Mouse (Mus musculus): ENCODE measurements around the gene Cd40. TPM values are rescaled to one million over a fixed set of nuclear protein-coding genes. Genes with fewer than 3 reads are reported as not detected.

Gene Cd40
- polyA plus RNA-seq, 1 experiment from 2014 or later, result 7.8 TPM

DNA sequence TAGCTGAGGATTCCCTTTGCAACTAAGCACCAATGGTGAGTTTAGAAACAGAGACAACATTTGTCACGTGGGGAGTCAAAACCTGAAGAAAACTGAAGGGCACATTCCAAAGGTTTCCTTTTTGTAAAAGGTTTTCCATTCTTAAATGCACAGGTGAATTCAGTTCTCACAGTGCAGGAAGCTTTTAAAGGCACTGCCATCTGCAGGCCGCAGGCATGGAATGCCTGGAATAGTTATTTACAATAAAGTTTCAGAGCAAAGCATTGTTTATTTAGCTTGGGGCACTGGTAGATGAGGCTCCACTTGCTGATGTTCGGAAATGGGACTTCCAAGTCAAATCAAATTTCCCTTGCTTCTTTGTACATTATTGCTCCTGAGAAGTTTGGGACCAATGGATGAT is 22.9 kb upstream of the Cd40 start:
- WGBS, result 58% methylated on average over 3 of the region's 3 CpGs
- Histone ChIP-seq H3K4me2 (ENCODE audit: low read depth, low read length) (no peak overlapping the region), H3K4me3 (ENCODE audit: low read length) (no peak overlapping the region), H3K27me3 (ENCODE audit: control insufficient read depth, insufficient read depth, low read length) (no peaks in the 10 kb centered on the region), H3K27ac (ENCODE audit: low read length) (no peak overlapping the region), H3K9me3 (replicated peaks; ENCODE audit: control insufficient read depth, low read length) (no peaks in the 10 kb centered on the region), H3K4me1 (ENCODE audit: control insufficient read depth, insufficient read depth, low read length) (peaks cover 14% of the 10 kb centered on the region), H3K36me3 (ENCODE audit: control insufficient read depth, insufficient read depth) (no peaks in the 10 kb centered on the region), H3K9ac (ENCODE audit: low read length) (no peak overlapping the region)
- no peak for ATAC-seq (replicated peaks; ENCODE audit: extremely low read depth, insufficient read depth, low FRiP score)

- no peak overlapping the region for H3K27ac ChIP-seq (ENCODE audit: low read length)
- H3K27me3 ChIP-seq (ENCODE audit: control insufficient read depth, insufficient read depth, low read length), result no peaks in the 10 kb centered on the region
- no peaks in the 10 kb centered on the region for H3K9me3 ChIP-seq (replicated peaks; ENCODE audit: control insufficient read depth, low read length)
- ATAC-seq (replicated peaks; ENCODE audit: extremely low read depth, insufficient read depth, low FRiP score), result no peak
- peak overlapping the region; percentile 96 for H3K9ac ChIP-seq (ENCODE audit: low read length)
- 36% methylated on average over 6 of the region's 6 CpGs for WGBS
- no peaks in the 10 kb centered on the region for H3K36me3 ChIP-seq (ENCODE audit: control insufficient read depth, insufficient read depth)
- H3K4me2 ChIP-seq (ENCODE audit: low read depth, low read length), result peak overlapping the region; percentile 76
- peak overlapping the region; percentile 92 for H3K4me3 ChIP-seq (ENCODE audit: low read length)
- H3K4me1 ChIP-seq (ENCODE audit: control insufficient read depth, insufficient read depth, low read length), result peaks cover 14% of the 10 kb centered on the region
Observed at GRCm38 (mm10) chr2:165033306-165033705, 22.1 kb upstream of the Cd40 start.

DNA sequence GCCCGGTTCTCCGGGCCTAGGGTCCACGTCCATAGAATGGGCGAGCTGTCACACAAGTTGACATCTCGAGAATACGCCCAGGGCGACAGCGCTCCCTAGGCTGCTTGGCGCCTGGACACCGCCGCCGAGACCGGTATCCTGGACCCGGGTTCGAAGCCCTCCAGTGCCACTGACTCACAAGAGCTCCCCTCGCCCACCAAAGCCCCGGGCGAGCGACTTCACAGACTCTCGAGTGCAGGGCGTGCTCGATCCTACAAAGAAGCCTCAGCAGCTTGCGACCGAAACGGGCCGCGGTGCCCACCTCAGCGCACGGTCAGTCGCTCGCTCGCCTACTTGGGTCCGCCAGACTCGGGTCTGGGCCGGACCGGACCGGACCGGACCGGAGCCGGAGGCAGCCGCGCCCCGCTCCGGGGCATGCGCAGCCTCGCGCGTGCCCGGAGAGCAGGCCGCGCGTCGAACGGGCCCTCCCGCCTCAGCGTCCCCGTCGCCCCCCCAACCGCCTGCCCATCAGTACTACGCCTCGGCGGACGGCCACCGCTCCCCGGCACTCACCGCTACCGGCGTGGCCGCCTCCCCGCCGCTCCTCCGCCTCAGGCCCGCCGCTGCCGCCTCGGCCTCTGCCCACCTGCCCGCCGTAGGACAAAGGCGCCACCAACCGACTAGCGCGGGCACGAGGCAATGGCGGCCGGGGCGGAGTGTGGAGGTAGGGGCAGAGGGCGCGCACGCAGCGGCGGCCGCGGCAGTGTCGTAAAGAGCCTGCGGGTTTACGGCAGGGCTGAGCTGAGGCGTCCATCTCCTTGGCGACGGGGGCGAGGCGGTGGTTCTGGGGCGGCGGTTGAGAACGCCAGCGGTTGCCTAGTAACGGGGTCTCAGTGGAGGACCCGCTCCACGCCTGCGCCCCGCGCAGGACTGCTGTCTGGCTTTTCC is 21.0 kb upstream of the Cd40 start, which contains the start of gene Ncoa5:
Ncoa5 (minus strand) TSS at position 737 of the 927 bp plus-strand sequence.
- ATAC-seq (replicated peaks; ENCODE audit: extremely low read depth, insufficient read depth, low FRiP score), result peak; percentile 96
- Histone ChIP-seq H3K4me1 (ENCODE audit: control insufficient read depth, insufficient read depth, low read length) (peaks cover 14% of the 10 kb centered on the region), H3K4me2 (ENCODE audit: low read depth, low read length) (peak within 1 kb of the TSS; percentile 76), H3K9ac (ENCODE audit: low read length) (peak within 1 kb of the TSS; percentile 96), H3K4me3 (ENCODE audit: low read length) (peak within 1 kb of the TSS; percentile 92), H3K9me3 (replicated peaks; ENCODE audit: control insufficient read depth, low read length) (no peaks in the 10 kb centered on the region), H3K27me3 (ENCODE audit: control insufficient read depth, insufficient read depth, low read length) (no peaks in the 10 kb centered on the region), H3K36me3 (ENCODE audit: control insufficient read depth, insufficient read depth) (no peaks in the 10 kb centered on the region), H3K27ac (ENCODE audit: low read length) (peak within 1 kb of the TSS; percentile 80)
- under 1% methylated on average over 103 of the region's 111 CpGs for WGBS

DNA sequence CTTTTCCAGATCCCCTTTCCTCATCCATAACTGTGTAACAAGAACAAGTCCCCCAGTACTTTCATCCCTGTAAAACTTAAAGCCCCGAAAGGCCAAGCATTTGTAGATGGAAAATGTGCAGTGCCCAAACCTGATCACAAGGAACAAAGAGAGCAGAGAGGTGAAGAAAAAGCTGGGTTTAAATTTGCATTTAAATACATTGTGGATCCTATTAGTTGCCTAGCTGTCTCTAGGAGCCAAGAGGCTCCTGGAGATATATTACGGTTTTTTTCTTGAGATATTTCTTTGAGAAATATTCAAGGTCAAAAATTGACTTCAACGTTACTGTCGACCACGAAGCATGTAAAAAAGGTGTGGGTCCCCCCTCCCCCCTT is 20.4 kb upstream of the Cd40 start:
- no peak; the same call in 1 of the 2 replicates for ATAC-seq (replicated peaks; ENCODE audit: extremely low read depth, insufficient read depth, low FRiP score)
- Histone ChIP-seq H3K4me3 (ENCODE audit: low read length) (peak overlapping the region; percentile 92), H3K4me1 (ENCODE audit: control insufficient read depth, insufficient read depth, low read length) (peaks cover 14% of the 10 kb centered on the region), H3K9ac (ENCODE audit: low read length) (no peak overlapping the region; the same call in 1 of the 2 replicates), H3K9me3 (replicated peaks; ENCODE audit: control insufficient read depth, low read length) (no peaks in the 10 kb centered on the region), H3K4me2 (ENCODE audit: low read depth, low read length) (peak overlapping the region; percentile 76), H3K27me3 (ENCODE audit: control insufficient read depth, insufficient read depth, low read length) (no peaks in the 10 kb centered on the region), H3K27ac (ENCODE audit: low read length) (no peak overlapping the region), H3K36me3 (ENCODE audit: control insufficient read depth, insufficient read depth) (no peaks in the 10 kb centered on the region)
- WGBS, result 55% methylated on average over 5 of the region's 5 CpGs

GRCm38 (mm10) chr2:165037415-165037814 is 18.0 kb upstream of the Cd40 start:
- Histone ChIP-seq H3K9me3 (replicated peaks; ENCODE audit: control insufficient read depth, low read length) (no peaks in the 10 kb centered on the region), H3K4me2 (ENCODE audit: low read depth, low read length) (no peak overlapping the region), H3K27me3 (ENCODE audit: control insufficient read depth, insufficient read depth, low read length) (no peaks in the 10 kb centered on the region), H3K4me1 (ENCODE audit: control insufficient read depth, insufficient read depth, low read length) (peaks cover 13% of the 10 kb centered on the region), H3K27ac (ENCODE audit: low read length) (no peak overlapping the region), H3K9ac (ENCODE audit: low read length) (no peak overlapping the region), H3K4me3 (ENCODE audit: low read length) (no peak overlapping the region), H3K36me3 (ENCODE audit: control insufficient read depth, insufficient read depth) (no peaks in the 10 kb centered on the region)
- 50% methylated on average over 4 of the region's 4 CpGs for WGBS
- no peak for ATAC-seq (replicated peaks; ENCODE audit: extremely low read depth, insufficient read depth, low FRiP score)

GRCm38 (mm10) chr2:165042126-165042525 is 13.3 kb upstream of the Cd40 start:
- H3K27ac ChIP-seq (ENCODE audit: low read length), result no peak overlapping the region
- no peak for ATAC-seq (replicated peaks; ENCODE audit: extremely low read depth, insufficient read depth, low FRiP score)
- H3K9ac ChIP-seq (ENCODE audit: low read length), result no peak overlapping the region
- WGBS, result 69% methylated on average over 5 of the region's 5 CpGs
- no peaks in the 10 kb centered on the region for H3K4me1 ChIP-seq (ENCODE audit: control insufficient read depth, insufficient read depth, low read length)
- no peak overlapping the region for H3K4me2 ChIP-seq (ENCODE audit: low read depth, low read length)
- no peaks in the 10 kb centered on the region for H3K9me3 ChIP-seq (replicated peaks; ENCODE audit: control insufficient read depth, low read length)
- no peak overlapping the region for H3K4me3 ChIP-seq (ENCODE audit: low read length)
- H3K27me3 ChIP-seq (ENCODE audit: control insufficient read depth, insufficient read depth, low read length), result no peaks in the 10 kb centered on the region
- no peaks in the 10 kb centered on the region for H3K36me3 ChIP-seq (ENCODE audit: control insufficient read depth, insufficient read depth)

- Histone ChIP-seq H3K4me3 (ENCODE audit: low read length) (no peak overlapping the region), H3K4me2 (ENCODE audit: low read depth, low read length) (peak overlapping the region; percentile 32; the same call in 1 of the 2 replicates), H3K4me1 (ENCODE audit: control insufficient read depth, insufficient read depth, low read length) (no peaks in the 10 kb centered on the region), H3K27ac (ENCODE audit: low read length) (no peak overlapping the region), H3K9me3 (replicated peaks; ENCODE audit: control insufficient read depth, low read length) (no peaks in the 10 kb centered on the region), H3K36me3 (ENCODE audit: control insufficient read depth, insufficient read depth) (no peaks in the 10 kb centered on the region), H3K9ac (ENCODE audit: low read length) (no peak overlapping the region), H3K27me3 (ENCODE audit: control insufficient read depth, insufficient read depth, low read length) (no peaks in the 10 kb centered on the region)
- WGBS, result 22% methylated on average over 17 of the region's 17 CpGs
- ATAC-seq (replicated peaks; ENCODE audit: extremely low read depth, insufficient read depth, low FRiP score), result no peak
Observed at GRCm38 (mm10) chr2:165043090-165043636, 12.3 kb upstream of the Cd40 start.

GRCm38 (mm10) chr2:165043729-165044128 is 11.7 kb upstream of the Cd40 start:
- WGBS, result 53% methylated on average over 2 of the region's 2 CpGs
- H3K9me3 ChIP-seq (replicated peaks; ENCODE audit: control insufficient read depth, low read length), result no peaks in the 10 kb centered on the region

DNA sequence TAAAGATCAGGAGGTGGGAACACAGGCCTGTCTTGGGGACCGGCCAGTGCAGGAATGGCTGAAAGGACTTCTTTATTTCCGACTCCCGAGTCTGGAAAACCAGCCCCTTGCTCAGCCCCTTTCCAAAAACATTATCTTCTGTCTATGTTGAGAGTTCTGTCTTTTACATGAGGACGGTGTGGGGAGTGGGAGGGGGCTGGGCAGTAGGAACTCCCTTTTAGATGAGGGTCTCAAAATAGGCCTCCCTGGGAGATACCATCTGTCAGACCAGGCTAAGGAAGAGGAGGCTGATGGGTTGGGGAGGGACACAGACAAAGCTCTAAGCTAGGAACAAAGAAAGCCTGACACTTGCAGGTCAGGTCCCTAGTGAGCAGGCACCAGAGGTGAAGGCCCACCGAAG is 6.4 kb upstream of the Cd40 start:
- H3K27ac ChIP-seq (ENCODE audit: low read length), result no peak overlapping the region
- H3K27me3 ChIP-seq (ENCODE audit: control insufficient read depth, insufficient read depth, low read length), result peaks cover 5% of the 10 kb centered on the region; the same call in 1 of the 2 replicates
- no peak overlapping the region for H3K4me3 ChIP-seq (ENCODE audit: low read length)
- no peaks in the 10 kb centered on the region for H3K36me3 ChIP-seq (ENCODE audit: control insufficient read depth, insufficient read depth)
- 41% methylated on average over 5 of the region's 5 CpGs for WGBS
- H3K4me1 ChIP-seq (ENCODE audit: control insufficient read depth, insufficient read depth, low read length), result no peaks in the 10 kb centered on the region
- no peak overlapping the region for H3K4me2 ChIP-seq (ENCODE audit: low read depth, low read length)
- ATAC-seq (replicated peaks; ENCODE audit: extremely low read depth, insufficient read depth, low FRiP score), result no peak
- no peaks in the 10 kb centered on the region for H3K9me3 ChIP-seq (replicated peaks; ENCODE audit: control insufficient read depth, low read length)
- H3K9ac ChIP-seq (ENCODE audit: low read length), result no peak overlapping the region

More at GRCm38 (mm10) chr2:165043729-165044128, 11.7 kb upstream of the Cd40 start:
- Histone ChIP-seq H3K27me3 (ENCODE audit: control insufficient read depth, insufficient read depth, low read length) (no peaks in the 10 kb centered on the region), H3K4me1 (ENCODE audit: control insufficient read depth, insufficient read depth, low read length) (no peaks in the 10 kb centered on the region), H3K4me2 (ENCODE audit: low read depth, low read length) (no peak overlapping the region), H3K36me3 (ENCODE audit: control insufficient read depth, insufficient read depth) (no peaks in the 10 kb centered on the region), H3K9ac (ENCODE audit: low read length) (no peak overlapping the region), H3K27ac (ENCODE audit: low read length) (no peak overlapping the region), H3K4me3 (ENCODE audit: low read length) (no peak overlapping the region)
- no peak for ATAC-seq (replicated peaks; ENCODE audit: extremely low read depth, insufficient read depth, low FRiP score)

Data from heart, embryonic 16.5 days (tissue).